Mouse (Mus musculus) embryonic facial prominence, embryonic 13.5 days (tissue): Measurements from ENCODE around the gene Tjp2. TPM values are rescaled to one million over a fixed set of nuclear protein-coding genes. Genes with fewer than 3 reads are reported as not detected.

Experiments
- ATAC-seq: fragments of 200-750 bp; cut with Nextera tagmentation; 2 replicates; pipeline ENCODE4 v1.8.0; 2017; ENCODE audit warnings: low read depth; ENCODE audit not compliant: insufficient number of reproducible peaks, insufficient read depth, low FRiP score, low TSS enrichment
- H3K27ac ChIP-seq: fragments of 300-500 bp; sonication (generic); 2 replicates; pipeline ENCODE4 v1.5.1; 2015; ENCODE audit warnings: moderate library complexity, mild to moderate bottlenecking, inconsistent platforms
- H3K27me3 ChIP-seq: fragments of 300-500 bp; sonication (generic); 2 replicates; pipeline ENCODE4 v1.6.1; 2015; ENCODE audit warnings: mild to moderate bottlenecking, inconsistent platforms
- H3K36me3 ChIP-seq: fragments of 300-500 bp; sonication (generic); 2 replicates; pipeline ENCODE4 v1.6.1; 2015; ENCODE audit warnings: mild to moderate bottlenecking, inconsistent platforms
- H3K4me1 ChIP-seq: fragments of 300-500 bp; sonication (generic); 2 replicates; pipeline ENCODE4 v1.6.1; 2015; ENCODE audit warnings: inconsistent platforms
- H3K4me2 ChIP-seq: fragments of 300-500 bp; sonication (generic); 2 replicates; pipeline ENCODE4 v1.6.1; 2015; ENCODE audit warnings: moderate library complexity, mild to moderate bottlenecking, inconsistent platforms
- H3K4me3 ChIP-seq: fragments of 300-500 bp; sonication (generic); 2 replicates; pipeline ENCODE4 v1.5.1; 2015; ENCODE audit warnings: mild to moderate bottlenecking, inconsistent platforms
- H3K9ac ChIP-seq: fragments of 300-500 bp; sonication (generic); 2 replicates; pipeline ENCODE4 v1.6.1; 2015; ENCODE audit warnings: mild to moderate bottlenecking, inconsistent platforms
- H3K9me3 ChIP-seq: fragments of 300-500 bp; sonication (generic); 2 replicates; pipeline ENCODE4 v1.6.1; 2016; ENCODE audit warnings: inconsistent platforms
- WGBS: fragments of 180-500 bp; shearing (Covaris S2); methylation state at CpG from one replicate; pipeline ENCODE4 v1.1.7; 2015; ENCODE audit warnings: mixed read lengths; 5-methylcytosine and 5-hydroxymethylcytosine counted together
- polyA plus RNA-seq: library from polyadenylated mRNA; unstranded; fragments of >200 nt; fragmentation: Nextera tagmentation; extraction: Ambion mirVana; gene quantifications from 2 replicates; pipeline ENCODE4 v1.2.1, GENCODE M21; 2015

Gene Tjp2
- polyA plus RNA-seq, 1 experiment from 2014 or later: 16.5 TPM

DNA sequence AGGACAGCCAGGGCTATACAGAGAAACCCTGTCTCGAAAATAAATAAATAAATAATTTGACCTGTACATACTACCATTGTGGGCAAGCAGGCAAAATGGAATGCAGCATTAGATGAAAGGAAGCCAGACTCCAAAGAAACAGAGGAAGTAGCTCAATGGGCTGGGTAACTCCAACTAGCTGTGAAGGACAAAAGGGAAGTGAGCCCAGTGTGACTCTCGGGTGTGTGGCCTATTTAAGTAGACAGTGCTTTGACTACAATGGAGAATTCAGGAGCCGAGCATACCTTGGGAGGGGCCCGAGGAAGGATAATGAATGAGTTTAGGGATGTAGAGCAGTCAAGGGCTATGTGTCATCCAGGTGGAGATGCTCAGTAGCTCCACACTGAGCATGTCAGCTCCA is 48.1 kb downstream of the Tjp2 start:
- Histone ChIP-seq H3K27me3 (no peaks in the 10 kb centered on the region), H3K36me3 (no peaks in the 10 kb centered on the region), H3K4me1 (peaks cover 26% of the 10 kb centered on the region), H3K4me2 (no peak overlapping the region), H3K27ac (no peak overlapping the region), H3K9me3 (no peaks in the 10 kb centered on the region), H3K4me3 (no peak overlapping the region), H3K9ac (no peak overlapping the region)
- 87% methylated on average over 4 of the region's 4 CpGs for WGBS
- ATAC-seq: no peak

DNA sequence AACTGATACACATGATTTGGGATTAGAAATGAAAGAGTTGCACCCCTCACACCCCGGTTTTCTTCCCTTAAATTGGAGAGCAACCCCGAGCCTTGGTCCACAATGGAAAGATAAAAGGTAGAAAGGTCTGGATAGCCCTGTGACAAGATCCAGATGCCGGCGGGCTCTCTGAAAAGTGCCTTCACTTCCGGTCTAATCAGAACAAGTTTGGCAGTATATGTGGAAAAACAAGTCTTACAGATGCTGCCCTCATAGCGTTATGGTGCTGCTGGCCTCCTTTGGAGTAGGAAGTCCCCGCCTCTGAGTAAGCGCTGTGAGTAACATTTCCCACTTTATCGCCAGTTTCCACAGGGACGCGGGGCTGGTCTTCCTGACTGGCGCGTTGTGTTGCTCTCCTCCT is 49.9 kb downstream of the Tjp2 start:
- WGBS: 6% methylated on average over 13 of the region's 13 CpGs
- no peak for ATAC-seq
- Histone ChIP-seq H3K4me2 (peak overlapping the region; percentile 76), H3K27ac (0 out of 2 replicates have a peak overlapping the region, but pooled peaks have one; percentile 72), H3K9ac (peak overlapping the region; percentile 51; the same call in 1 of the 2 replicates), H3K27me3 (no peaks in the 10 kb centered on the region), H3K36me3 (no peaks in the 10 kb centered on the region), H3K4me1 (peaks cover 25% of the 10 kb centered on the region), H3K4me3 (peak overlapping the region; percentile 78), H3K9me3 (no peaks in the 10 kb centered on the region)

DNA sequence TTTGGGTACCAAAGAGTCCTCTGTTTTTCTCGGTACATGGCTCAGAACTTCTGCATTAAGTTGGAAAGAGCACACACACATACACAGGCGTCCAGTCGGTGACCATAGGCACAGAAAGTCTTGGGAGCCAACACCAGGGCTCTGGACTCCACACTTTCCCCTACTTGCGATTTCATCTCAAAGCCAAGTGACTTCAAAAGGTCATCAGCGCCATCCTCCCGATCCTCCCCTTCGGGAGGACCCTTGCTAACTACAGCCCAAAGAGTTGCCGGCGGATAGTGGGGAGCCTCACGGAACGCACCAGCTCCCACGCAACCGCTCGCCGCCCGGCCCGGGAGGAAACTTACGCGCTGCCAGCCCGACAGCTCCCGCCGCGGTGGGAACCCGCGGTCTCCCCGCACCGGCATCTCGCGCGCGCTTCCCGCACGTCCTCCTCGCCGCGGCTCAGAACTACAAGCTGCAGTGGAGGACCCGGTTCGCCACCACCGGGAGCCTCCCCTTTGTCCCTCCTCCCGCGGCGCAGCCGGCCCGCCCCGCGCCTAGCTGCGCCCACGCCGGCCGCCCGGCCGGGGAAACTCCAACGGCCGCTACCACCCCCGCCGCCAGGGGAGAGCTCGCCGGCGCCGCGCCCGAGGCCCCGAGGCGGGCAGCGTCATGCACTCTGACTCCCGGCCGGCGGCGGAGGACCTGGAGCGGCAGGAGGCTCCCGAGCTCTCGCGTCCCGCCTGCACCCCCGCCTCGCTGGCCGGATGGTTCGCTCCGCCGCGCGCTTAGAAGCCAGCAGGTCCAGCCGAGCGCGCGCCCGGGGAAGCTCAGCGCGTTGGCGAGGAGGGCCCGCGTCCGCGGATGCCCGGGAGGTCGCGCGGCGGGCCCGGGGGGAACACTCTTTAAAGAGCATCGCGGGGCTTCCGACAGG is 51.0 kb downstream of the Tjp2 start:
- WGBS: under 1% methylated on average over 99 of the region's 103 CpGs
- ATAC-seq: peak; percentile 81
- H3K27me3 ChIP-seq: no peaks in the 10 kb centered on the region
- H3K4me1 ChIP-seq: peaks cover 25% of the 10 kb centered on the region
- peak overlapping the region; percentile 72 for H3K27ac ChIP-seq
- H3K36me3 ChIP-seq: no peaks in the 10 kb centered on the region
- H3K9me3 ChIP-seq: no peaks in the 10 kb centered on the region
- peak overlapping the region; percentile 82 for H3K9ac ChIP-seq
- peak overlapping the region; percentile 78 for H3K4me3 ChIP-seq
- H3K4me2 ChIP-seq: peak overlapping the region; percentile 76

DNA sequence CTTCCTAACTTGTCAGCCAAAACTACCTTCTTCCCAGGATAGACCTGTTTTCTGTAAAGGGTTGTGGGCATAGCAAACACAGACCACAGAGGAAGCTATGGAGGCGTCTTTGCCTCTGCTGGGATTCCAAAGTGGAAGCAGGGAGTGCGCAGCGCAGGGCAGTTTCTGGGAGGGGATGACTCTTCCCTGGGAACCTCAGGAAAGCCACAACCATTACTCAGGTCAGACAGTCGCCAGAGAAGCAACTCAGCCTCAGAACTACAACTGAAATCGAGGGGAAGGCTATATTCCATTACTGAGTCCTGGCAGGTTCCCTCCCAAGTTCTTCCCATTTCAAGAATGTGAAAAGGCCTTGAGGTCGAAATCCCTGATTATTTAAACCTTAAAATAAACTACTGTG is 51.8 kb downstream of the Tjp2 start:
- Histone ChIP-seq H3K4me3 (peak overlapping the region; percentile 78), H3K4me2 (peak overlapping the region; percentile 76), H3K27ac (no peak overlapping the region), H3K36me3 (no peaks in the 10 kb centered on the region), H3K9me3 (no peaks in the 10 kb centered on the region), H3K4me1 (peaks cover 25% of the 10 kb centered on the region), H3K27me3 (no peaks in the 10 kb centered on the region), H3K9ac (0 out of 2 replicates have a peak overlapping the region, but pooled peaks have one; percentile 82)
- no peak for ATAC-seq
- 24% methylated on average over 6 of the region's 6 CpGs for WGBS

DNA sequence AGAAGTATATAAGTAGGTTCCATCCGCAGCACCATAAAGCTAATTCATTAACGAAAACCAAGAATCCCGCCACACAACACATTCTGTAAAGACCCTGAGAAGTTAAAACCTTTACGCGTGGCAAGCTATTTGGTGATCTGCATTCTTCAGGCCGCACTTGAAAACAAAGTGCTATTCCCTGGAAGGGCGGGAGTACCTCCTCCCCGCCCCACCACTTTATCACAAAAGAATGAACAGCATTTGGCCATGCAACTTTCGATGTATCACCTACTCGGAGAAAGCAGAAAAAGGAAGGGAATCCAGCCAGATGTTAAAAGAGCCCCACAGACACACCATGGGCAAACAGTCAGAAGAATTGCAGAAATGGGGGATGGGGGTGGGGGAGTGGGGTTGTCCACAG is 56.3 kb downstream of the Tjp2 start:
- no peak for ATAC-seq
- H3K4me1 ChIP-seq: peaks cover 39% of the 10 kb centered on the region
- H3K9ac ChIP-seq: no peak overlapping the region
- H3K27ac ChIP-seq: no peak overlapping the region
- H3K4me2 ChIP-seq: no peak overlapping the region
- WGBS: 79% methylated on average over 10 of the region's 10 CpGs
- H3K36me3 ChIP-seq: no peaks in the 10 kb centered on the region
- no peak overlapping the region for H3K4me3 ChIP-seq
- H3K9me3 ChIP-seq: no peaks in the 10 kb centered on the region
- H3K27me3 ChIP-seq: no peaks in the 10 kb centered on the region

DNA sequence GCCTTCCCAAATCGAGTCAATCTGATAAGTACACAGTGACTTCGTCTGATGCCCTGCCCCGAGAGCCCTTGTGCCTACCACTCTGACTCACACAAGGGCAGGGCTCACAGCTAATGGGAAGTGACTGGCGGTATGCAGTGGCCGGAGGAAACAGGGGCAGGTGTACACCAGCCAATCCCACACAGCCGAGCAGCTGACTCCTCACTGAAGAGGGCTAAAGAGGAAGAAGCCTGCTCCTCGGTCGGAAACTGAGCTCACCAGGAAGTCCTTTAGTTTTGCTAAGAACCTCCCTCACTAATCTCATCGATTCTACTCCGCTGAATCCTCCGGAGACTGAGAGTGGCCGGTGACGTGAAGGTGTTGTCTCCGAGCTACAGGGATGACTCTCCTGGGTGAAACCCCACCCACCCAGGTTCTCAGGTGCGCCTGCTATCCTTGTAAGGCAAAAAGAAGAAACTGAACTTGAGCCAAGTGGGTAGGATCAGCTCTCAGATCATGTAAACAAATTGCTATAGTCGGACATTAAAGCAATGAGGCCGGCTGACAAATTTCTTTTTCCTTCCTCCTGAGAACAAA is 58.2 kb downstream of the Tjp2 start:
- Histone ChIP-seq H3K9ac (peak overlapping the region; percentile 49), H3K4me1 (peaks cover 21% of the 10 kb centered on the region), H3K4me2 (peak overlapping the region; percentile 46), H3K27me3 (no peaks in the 10 kb centered on the region), H3K27ac (no peak overlapping the region), H3K36me3 (no peaks in the 10 kb centered on the region), H3K4me3 (peak overlapping the region; percentile 9; the same call in 1 of the 2 replicates), H3K9me3 (no peaks in the 10 kb centered on the region)
- 11% methylated on average over 17 of the region's 17 CpGs for WGBS
- ATAC-seq: 0 out of 2 replicates have a peak, but pooled peaks have one; percentile 48

DNA sequence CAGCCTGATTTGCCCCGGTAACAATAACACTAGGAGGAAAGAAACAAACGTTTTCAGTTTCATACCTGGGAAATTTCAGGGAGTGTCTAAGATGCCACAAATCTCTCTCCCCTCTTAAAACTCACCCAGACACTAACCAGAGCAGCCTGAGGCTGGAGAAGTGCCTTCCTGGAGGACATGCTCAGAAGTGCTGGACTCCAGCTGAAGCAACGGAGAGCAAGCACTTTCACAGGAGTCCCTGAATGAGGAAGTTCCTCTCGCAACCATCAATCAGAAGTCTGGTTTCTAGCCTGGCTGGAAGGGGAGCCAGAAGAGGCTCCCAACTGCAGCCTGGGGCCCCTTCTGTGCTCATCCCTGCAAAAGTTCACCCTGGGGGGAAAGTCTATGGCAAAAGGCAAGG is 60.9 kb downstream of the Tjp2 start:
- H3K27me3 ChIP-seq: no peaks in the 10 kb centered on the region
- 0 out of 2 replicates have a peak overlapping the region, but pooled peaks have one; percentile 16 for H3K27ac ChIP-seq
- H3K4me3 ChIP-seq: no peak overlapping the region
- H3K9me3 ChIP-seq: no peaks in the 10 kb centered on the region
- 48% methylated on average over 4 of the region's 4 CpGs for WGBS
- no peak overlapping the region for H3K9ac ChIP-seq
- H3K36me3 ChIP-seq: no peaks in the 10 kb centered on the region
- H3K4me1 ChIP-seq: peaks cover 23% of the 10 kb centered on the region
- no peak overlapping the region for H3K4me2 ChIP-seq
- ATAC-seq: no peak

DNA sequence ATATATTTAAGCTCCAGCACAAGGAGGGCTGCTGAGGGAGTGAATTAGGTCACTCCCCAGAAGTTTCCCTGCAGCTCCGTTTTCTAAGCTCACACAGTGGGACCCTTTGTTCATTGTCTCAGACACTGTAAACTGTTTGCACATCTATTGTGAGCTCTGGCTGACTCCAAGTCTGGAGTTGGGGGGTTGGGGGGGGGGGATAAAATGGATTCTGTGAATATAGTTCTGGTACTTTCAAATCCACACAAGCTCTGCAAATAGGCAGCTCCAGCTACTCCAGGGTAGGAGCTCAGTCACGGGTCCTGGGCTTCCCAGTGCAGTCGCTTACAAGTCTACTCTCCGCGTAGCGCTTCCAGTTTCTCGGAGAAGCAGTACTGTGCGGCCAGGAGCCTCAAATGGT is 64.4 kb downstream of the Tjp2 start:
- Histone ChIP-seq H3K27me3 (no peaks in the 10 kb centered on the region), H3K36me3 (no peaks in the 10 kb centered on the region), H3K9me3 (no peaks in the 10 kb centered on the region), H3K27ac (no peak overlapping the region), H3K4me1 (peaks cover 12% of the 10 kb centered on the region), H3K4me3 (no peak overlapping the region), H3K4me2 (no peak overlapping the region), H3K9ac (no peak overlapping the region)
- 27% methylated on average over 8 of the region's 8 CpGs for WGBS
- ATAC-seq: no peak

DNA sequence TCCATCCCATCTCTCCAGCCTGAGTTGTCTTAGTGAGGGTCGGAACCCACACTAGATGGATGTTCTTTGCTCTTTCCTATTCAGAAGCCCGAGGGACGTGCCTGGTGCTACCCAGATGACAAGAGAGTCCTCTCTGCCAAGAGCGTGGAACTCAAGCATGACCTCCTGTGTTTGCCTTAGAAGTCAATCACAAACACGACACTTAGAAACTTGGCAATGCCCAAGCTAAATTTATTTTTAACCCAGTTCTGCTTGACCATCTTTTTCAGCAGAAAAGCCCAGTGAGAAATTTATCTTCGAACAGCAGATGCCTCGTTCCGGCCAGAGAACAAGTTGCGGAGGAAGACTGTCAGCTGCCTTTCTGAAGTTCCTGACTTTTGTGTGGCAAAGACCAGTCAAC is 65.1 kb downstream of the Tjp2 start:
- Histone ChIP-seq H3K4me1 (peaks cover 12% of the 10 kb centered on the region), H3K4me3 (no peak overlapping the region), H3K9me3 (no peaks in the 10 kb centered on the region), H3K4me2 (no peak overlapping the region), H3K27me3 (no peaks in the 10 kb centered on the region), H3K9ac (no peak overlapping the region), H3K27ac (no peak overlapping the region), H3K36me3 (no peaks in the 10 kb centered on the region)
- no peak for ATAC-seq
- 61% methylated on average over 9 of the region's 9 CpGs for WGBS

DNA sequence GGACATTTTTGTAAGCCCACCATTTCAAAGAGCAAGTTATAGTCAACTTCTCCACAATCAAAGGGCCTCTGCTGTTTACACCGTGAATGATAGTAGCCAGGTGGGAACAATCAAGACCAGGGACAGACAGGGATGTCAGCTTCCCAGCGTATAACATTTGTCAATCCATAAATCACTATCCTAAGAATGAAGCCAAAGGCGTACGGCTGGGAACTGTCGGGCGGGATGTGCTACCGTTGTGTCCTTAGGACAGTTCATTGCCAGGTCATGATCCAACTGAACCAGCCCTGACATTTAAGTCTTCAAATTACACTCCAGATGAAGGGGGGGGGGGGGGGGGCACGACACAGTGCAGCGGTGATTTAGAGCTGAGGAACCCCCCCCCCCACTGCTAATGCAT is 65.5 kb downstream of the Tjp2 start:
- no peaks in the 10 kb centered on the region for H3K9me3 ChIP-seq
- ATAC-seq: no peak
- H3K27me3 ChIP-seq: no peaks in the 10 kb centered on the region
- H3K9ac ChIP-seq: no peak overlapping the region
- H3K36me3 ChIP-seq: no peaks in the 10 kb centered on the region
- WGBS: 42% methylated on average over 8 of the region's 9 CpGs
- H3K27ac ChIP-seq: no peak overlapping the region
- H3K4me1 ChIP-seq: peaks cover 10% of the 10 kb centered on the region
- H3K4me3 ChIP-seq: no peak overlapping the region
- H3K4me2 ChIP-seq: no peak overlapping the region

DNA sequence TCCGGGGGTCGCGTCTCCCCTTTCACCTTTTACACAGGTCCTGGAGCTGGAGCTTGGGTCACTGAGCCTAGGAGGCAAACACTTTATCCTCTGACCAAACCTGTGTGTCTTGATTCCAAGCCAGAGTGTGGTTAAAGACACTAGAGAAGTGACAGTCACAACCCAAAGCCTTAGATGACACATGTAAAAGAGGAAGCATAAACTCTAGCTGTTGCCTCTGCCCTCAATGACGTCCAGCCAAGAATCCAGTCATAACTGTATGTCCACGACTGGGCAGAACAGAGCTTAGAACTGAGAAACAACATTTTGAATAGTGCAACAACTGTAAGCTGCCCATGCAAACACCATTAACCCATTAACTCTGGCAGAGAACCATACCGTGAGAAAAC is 68.8 kb downstream of the Tjp2 start:
- no peak overlapping the region for H3K4me3 ChIP-seq
- no peak overlapping the region for H3K9ac ChIP-seq
- no peak overlapping the region for H3K27ac ChIP-seq
- WGBS: 57% methylated on average over 6 of the region's 6 CpGs
- no peaks in the 10 kb centered on the region for H3K36me3 ChIP-seq
- H3K4me2 ChIP-seq: no peak overlapping the region
- H3K4me1 ChIP-seq: peaks cover 4% of the 10 kb centered on the region
- no peaks in the 10 kb centered on the region for H3K27me3 ChIP-seq
- ATAC-seq: no peak
- H3K9me3 ChIP-seq: no peaks in the 10 kb centered on the region
